ENCODE assay signal across 9 mouse cellular contexts in genomic region chr12:29872156-29872815, GRCm38 (mm10).
DNase-seq lines count a peak whose midpoint lies in the region; ATAC-seq lines count a peak whose summit lies in the region.
"Had no signal": no experiment of that assay in that cellular context is flagged by ENCODE, and none has a peak within 500 bp of the region (broad histone marks: within the 10 kb centered on the region; RNA-seq: fewer than 3 reads in every experiment).

No protein-coding gene starts in this region.

- no peak overlapping the region for H3K4me2 ChIP-seq in kidney, embryonic 16.5 days (replicated peaks; ENCODE audit: low read depth, low read length)
- H3K4me2 ChIP-seq in forebrain, embryonic 16.5 days (ENCODE audit: low read length): peak overlapping the region; percentile 45
- peak overlapping the region; percentile 35 for H3K4me2 ChIP-seq in neural tube, embryonic 12.5 days (replicated peaks)

- ATAC-seq in kidney, embryonic 16.5 days (ENCODE audit: low FRiP score, low TSS enrichment): no peak
- peak; percentile 99 for ATAC-seq in forebrain, embryonic 16.5 days
- ATAC-seq in neural tube, embryonic 12.5 days (ENCODE audit: low FRiP score, low read depth): peak; percentile 96

- no peak overlapping the region for H3K27ac ChIP-seq in kidney, embryonic 16.5 days (ENCODE audit: low read length)
- peak overlapping the region; percentile 98 for H3K27ac ChIP-seq in forebrain, embryonic 16.5 days (ENCODE audit: low read length)
- peak overlapping the region; percentile 80 for H3K27ac ChIP-seq in neural tube, embryonic 12.5 days

- no peak overlapping the region for H3K9ac ChIP-seq in kidney, embryonic 16.5 days (replicated peaks; ENCODE audit: low read length)
- H3K9ac ChIP-seq in forebrain, embryonic 16.5 days (replicated peaks; ENCODE audit: low read depth, low read length): peak overlapping the region; percentile 55
- H3K9ac ChIP-seq in neural tube, embryonic 12.5 days: no peak overlapping the region

- WGBS in kidney, embryonic 16.5 days: 55% methylated on average over 7 of the region's 7 CpGs
- under 1% methylated on average over 7 of the region's 7 CpGs for WGBS in forebrain, embryonic 16.5 days
- 16% methylated on average over 7 of the region's 7 CpGs for WGBS in neural tube, embryonic 12.5 days

- H3K9me3 ChIP-seq in kidney, embryonic 16.5 days (ENCODE audit: low read length): no peaks in the 10 kb centered on the region
- H3K9me3 ChIP-seq in forebrain, embryonic 16.5 days (ENCODE audit: control insufficient read depth, low read length): no peaks in the 10 kb centered on the region
- H3K9me3 ChIP-seq in neural tube, embryonic 12.5 days: no peaks in the 10 kb centered on the region

- no peaks in the 10 kb centered on the region for H3K27me3 ChIP-seq in kidney, embryonic 16.5 days (ENCODE audit: insufficient read depth, low read length)
- H3K27me3 ChIP-seq in forebrain, embryonic 16.5 days (replicated peaks; ENCODE audit: control insufficient read depth, insufficient read depth, low read length): no peaks in the 10 kb centered on the region
- H3K27me3 ChIP-seq in neural tube, embryonic 12.5 days (replicated peaks): no peaks in the 10 kb centered on the region
- H3K27me3 ChIP-seq: CH12.LX had no signal

- no peak overlapping the region for H3K4me3 ChIP-seq in kidney, embryonic 16.5 days (ENCODE audit: low read length)
- H3K4me3 ChIP-seq in forebrain, embryonic 16.5 days (replicated peaks; ENCODE audit: low read length): peak overlapping the region; percentile 9; the same call in 1 of the 2 replicates
- no peak overlapping the region for H3K4me3 ChIP-seq in neural tube, embryonic 12.5 days

- no peaks in the 10 kb centered on the region for H3K36me3 ChIP-seq in kidney, embryonic 16.5 days (ENCODE audit: insufficient read depth, low read length)
- 0 out of 2 replicates have a peak, but pooled peaks cover 3% of the 10 kb centered on the region for H3K36me3 ChIP-seq in forebrain, embryonic 16.5 days (ENCODE audit: control insufficient read depth, insufficient read depth)
- H3K36me3 ChIP-seq in neural tube, embryonic 12.5 days: no peaks in the 10 kb centered on the region

- H3K4me1 ChIP-seq in kidney, embryonic 16.5 days (ENCODE audit: insufficient read depth, low read length): no peaks in the 10 kb centered on the region
- peaks cover 32% of the 10 kb centered on the region for H3K4me1 ChIP-seq in forebrain, embryonic 16.5 days (replicated peaks; ENCODE audit: control insufficient read depth, insufficient read depth, low read length)
- peaks cover 16% of the 10 kb centered on the region for H3K4me1 ChIP-seq in neural tube, embryonic 12.5 days

- DNase-seq in kidney, postnatal 14 days: peak; percentile 4
- DNase-seq in left cerebral cortex, adult 11 months (ENCODE audit: low spot score): peak; percentile 93
- no peak for DNase-seq in ovary, adult 18-20 months (ENCODE audit: low spot score)
- no peak for DNase-seq in spleen, adult 18-20 months
- no peak for DNase-seq in spleen, postnatal 10 days (ENCODE audit: low spot score in 2 of 2)

Comparison
In these comparisons a context has a peak if more than half of its experiments do, and no peak if none do; other contexts are left out.
1. DNase-seq: peak in kidney, postnatal 14 days (single experiment) and left cerebral cortex, adult 11 months (single experiment); none in ovary, adult 18-20 months (single experiment), spleen, adult 18-20 months (0 of 2) and spleen, postnatal 10 days (0 of 2).